Mouse (Mus musculus): ENCODE measurements around the gene Uqcrh.

- no peak for TF ChIP-seq CTCF (IDR thresholded peaks at IDR 0.05; ENCODE audit: borderline replicate concordance, insufficient read depth, low read length)
- no peak for TF ChIP-seq POLR2A (IDR thresholded peaks at IDR 0.05; ENCODE audit: low read depth, low read length)
Measured at GRCm38 (mm10) chr4:116097211-116097610, 22.3 kb upstream of the Uqcrh start.

All from embryonic fibroblast, embryonic 13.5 days (primary cell).